ENCODE assay signal across 8 mouse cellular contexts in genomic region chr1:170174814-170175332, GRCm38 (mm10). TPM values are rescaled to one million over a fixed set of nuclear protein-coding genes. Genes with fewer than 3 reads are reported as not detected.
DNase-seq lines count a peak whose midpoint lies in the region; ATAC-seq lines count a peak whose summit lies in the region.

Uap1 (minus strand) TSS chr1:170174957.

- no peaks in the 10 kb centered on the region for H3K36me3 ChIP-seq in hindbrain, embryonic 15.5 days

- under 1% methylated on average over 52 of the region's 52 CpGs for WGBS in hindbrain, embryonic 15.5 days

- no peaks in the 10 kb centered on the region for H3K9me3 ChIP-seq in hindbrain, embryonic 15.5 days

- H3K4me3 ChIP-seq in hindbrain, embryonic 15.5 days, result peak within 1 kb of the TSS; percentile 75

- H3K27me3 ChIP-seq in hindbrain, embryonic 15.5 days, result no peaks in the 10 kb centered on the region

- peak within 1 kb of the TSS; percentile 91 for H3K27ac ChIP-seq in hindbrain, embryonic 15.5 days (replicated peaks)

- ATAC-seq in hindbrain, embryonic 15.5 days (ENCODE audit: low FRiP score, low read depth), result peak; percentile 100

- H3K9ac ChIP-seq in hindbrain, embryonic 15.5 days, result peak within 1 kb of the TSS; percentile 77

- H3K4me1 ChIP-seq in hindbrain, embryonic 15.5 days (replicated peaks), result peaks cover 24% of the 10 kb centered on the region

- peak; percentile 100 for DNase-seq in T-cell, adult 2 months (ENCODE audit: low spot score)
- peak; percentile 95 to 97 for DNase-seq in cerebellum, postnatal 36 days
- peak; percentile 95 to 98 for DNase-seq in frontal cortex, postnatal 36 days (ENCODE audit: low spot score in 2 of 2)
- DNase-seq in left cerebral cortex, adult 11 months (ENCODE audit: low spot score), result peak; percentile 98
- DNase-seq in lung, postnatal 4 days, result peak; percentile 99
- DNase-seq in retina, postnatal 7 days (ENCODE audit: low read depth, low spot score), result peak; percentile 96
- peak; percentile 92 for DNase-seq in urinary bladder, adult 2 months (ENCODE audit: low spot score)

- H3K4me2 ChIP-seq in hindbrain, embryonic 15.5 days, result peak within 1 kb of the TSS; percentile 66

RNA-seq across cellular contexts. Expression of gene Uap1, which starts in this region (rescaled TPM):
- 61.9 and 62.4 TPM in 2 replicates for polyA plus RNA-seq in hindbrain, embryonic 15.5 days (2015; fragmentation: Nextera tagmentation; extraction: Ambion mirVana)
- 36.2 and 41.3 TPM in 2 replicates for polyA plus RNA-seq in urinary bladder, adult 2 months (2012; rRNA removed)

Comparison
In these comparisons a context has a peak if more than half of its experiments do, and no peak if none do; other contexts are left out.
1. Peak in every context shown above with its lines: DNase-seq, ATAC-seq, H3K4me3 ChIP-seq and H3K27ac ChIP-seq.